Mouse (Mus musculus): ENCODE results near the gene Gdf15. TPM values are rescaled to one million over a fixed set of nuclear protein-coding genes. Genes with fewer than 3 reads are reported as not detected.

The Gdf15 gene
- polyA plus RNA-seq, 1 experiment from 2014 or later = 0.14 TPM

- 72% methylated on average over 1 of the region's 1 CpGs for WGBS
- Histone ChIP-seq H3K27ac (replicated peaks) (peak overlapping the region; percentile 81; the same call in 1 of the 2 replicates), H3K4me3 (no peak overlapping the region), H3K27me3 (replicated peaks; ENCODE audit: low read depth, poor library complexity, severe bottlenecking) (no peaks in the 10 kb centered on the region), H3K4me1 (peaks cover 60% of the 10 kb centered on the region), H3K36me3 (replicated peaks) (peaks cover 78% of the 10 kb centered on the region), H3K9me3 (no peaks in the 10 kb centered on the region)
- no peak for DNase-seq (ENCODE audit: low spot score)
Observed at GRCm38 (mm10) chr8:70654121-70654520, 21.9 kb upstream of the Gdf15 start.

GRCm38 (mm10) chr8:70653226-70653625 is 21.0 kb upstream of the Gdf15 start:
- 67% methylated on average over 2 of the region's 2 CpGs for WGBS
- Histone ChIP-seq H3K36me3 (replicated peaks) (peaks cover 87% of the 10 kb centered on the region), H3K27ac (replicated peaks) (no peak overlapping the region), H3K4me3 (no peak overlapping the region), H3K4me1 (peaks cover 60% of the 10 kb centered on the region), H3K27me3 (replicated peaks; ENCODE audit: low read depth, poor library complexity, severe bottlenecking) (no peaks in the 10 kb centered on the region), H3K9me3 (no peaks in the 10 kb centered on the region)
- DNase-seq (ENCODE audit: low spot score) = peak; percentile 67

GRCm38 (mm10) chr8:70650351-70650750 is 18.1 kb upstream of the Gdf15 start:
- no peak for DNase-seq (ENCODE audit: low spot score)
- no peaks in the 10 kb centered on the region for H3K27me3 ChIP-seq (replicated peaks; ENCODE audit: low read depth, poor library complexity, severe bottlenecking)
- 93% methylated on average over 17 of the region's 17 CpGs for WGBS
- H3K36me3 ChIP-seq (replicated peaks) = peaks cover 65% of the 10 kb centered on the region
- peaks cover 62% of the 10 kb centered on the region for H3K4me1 ChIP-seq
- H3K9me3 ChIP-seq = no peaks in the 10 kb centered on the region
- H3K4me3 ChIP-seq = no peak overlapping the region
- H3K27ac ChIP-seq (replicated peaks) = no peak overlapping the region

GRCm38 (mm10) chr8:70649324-70649723 is 17.1 kb upstream of the Gdf15 start:
- H3K9me3 ChIP-seq = no peaks in the 10 kb centered on the region
- H3K27me3 ChIP-seq (replicated peaks; ENCODE audit: low read depth, poor library complexity, severe bottlenecking) = no peaks in the 10 kb centered on the region
- H3K27ac ChIP-seq (replicated peaks) = peak overlapping the region; percentile 49
- DNase-seq (ENCODE audit: low spot score) = no peak
- peaks cover 60% of the 10 kb centered on the region for H3K4me1 ChIP-seq
- 89% methylated on average over 4 of the region's 4 CpGs for WGBS
- no peak overlapping the region for H3K4me3 ChIP-seq
- peaks cover 54% of the 10 kb centered on the region for H3K36me3 ChIP-seq (replicated peaks)

DNA sequence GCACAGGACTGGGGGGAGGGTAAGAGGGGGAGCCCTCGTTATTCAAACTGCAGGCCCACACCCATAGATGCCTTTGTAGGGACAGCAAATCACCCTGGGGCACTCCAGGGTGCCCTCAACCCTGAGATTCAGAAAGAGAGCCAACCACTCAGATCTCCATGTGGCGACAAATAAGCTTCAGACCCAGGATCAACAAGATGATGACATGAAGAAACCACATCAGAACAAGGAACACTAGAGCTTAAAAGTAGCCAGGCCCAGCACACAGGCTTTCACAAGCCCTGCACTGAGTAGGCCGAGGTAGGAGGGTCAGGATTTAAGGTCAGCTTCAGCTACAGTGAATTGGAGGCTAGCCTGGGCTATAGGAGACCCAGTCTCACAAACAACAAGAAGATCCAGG is 16.7 kb upstream of the Gdf15 start:
- Histone ChIP-seq H3K27me3 (replicated peaks; ENCODE audit: low read depth, poor library complexity, severe bottlenecking) (no peaks in the 10 kb centered on the region), H3K27ac (replicated peaks) (peak overlapping the region; percentile 49), H3K4me3 (no peak overlapping the region), H3K9me3 (no peaks in the 10 kb centered on the region), H3K36me3 (replicated peaks) (peaks cover 51% of the 10 kb centered on the region), H3K4me1 (peaks cover 60% of the 10 kb centered on the region)
- DNase-seq (ENCODE audit: low spot score) = no peak
- WGBS = 67% methylated on average over 3 of the region's 3 CpGs

DNA sequence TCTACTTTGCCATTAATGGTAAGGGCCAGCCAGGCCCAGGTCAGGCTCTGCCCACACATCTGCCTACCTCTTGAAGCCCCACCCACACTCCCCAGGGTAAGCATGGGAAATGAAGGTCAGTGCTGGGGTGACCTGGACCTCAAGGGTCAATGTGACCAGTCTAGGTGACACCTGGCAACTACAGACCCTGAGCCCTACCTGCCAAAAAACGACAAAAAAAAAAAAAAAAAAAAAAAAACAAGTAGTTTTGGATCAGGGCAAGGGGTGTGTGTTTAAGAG is 15.8 kb upstream of the Gdf15 start:
- Histone ChIP-seq H3K4me1 (peaks cover 60% of the 10 kb centered on the region), H3K27ac (replicated peaks) (peak overlapping the region; percentile 79), H3K27me3 (replicated peaks; ENCODE audit: low read depth, poor library complexity, severe bottlenecking) (no peaks in the 10 kb centered on the region), H3K9me3 (no peaks in the 10 kb centered on the region), H3K4me3 (no peak overlapping the region), H3K36me3 (replicated peaks) (peaks cover 45% of the 10 kb centered on the region)
- no peak for DNase-seq (ENCODE audit: low spot score)
- whole genome bisulfite sequencing = 23% methylated on average over 1 of the region's 1 CpGs

GRCm38 (mm10) chr8:70647343-70648163 is 15.3 kb upstream of the Gdf15 start:
- Histone ChIP-seq H3K4me3 (peak overlapping the region; percentile 30; the same call in 1 of the 2 replicates), H3K27ac (replicated peaks) (peak overlapping the region; percentile 79), H3K27me3 (replicated peaks; ENCODE audit: low read depth, poor library complexity, severe bottlenecking) (no peaks in the 10 kb centered on the region), H3K9me3 (no peaks in the 10 kb centered on the region), H3K4me1 (peaks cover 59% of the 10 kb centered on the region), H3K36me3 (replicated peaks) (peaks cover 43% of the 10 kb centered on the region)
- 48% methylated on average over 8 of the region's 8 CpGs for WGBS
- DNase-seq (ENCODE audit: low spot score) = peak; percentile 68

DNA sequence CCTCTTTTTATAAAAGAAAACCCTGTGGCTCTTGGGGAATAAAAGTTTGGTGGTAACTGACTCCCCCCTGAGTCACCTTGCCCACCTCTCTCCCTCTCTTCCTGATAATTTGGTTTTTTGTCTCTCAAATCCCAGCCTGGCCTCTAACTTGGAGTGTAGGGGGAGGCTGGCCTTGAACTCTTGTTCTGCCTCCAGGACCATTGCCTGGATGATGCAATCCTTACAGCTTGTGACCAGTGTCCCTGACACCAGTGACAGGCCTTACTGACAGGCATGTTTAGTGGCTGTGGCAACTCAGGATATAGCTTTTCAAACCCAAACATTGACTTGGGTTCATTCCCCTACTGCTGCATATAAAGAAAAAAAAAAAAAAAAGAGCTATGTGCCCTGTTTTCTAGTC is 14.5 kb upstream of the Gdf15 start:
- peaks cover 55% of the 10 kb centered on the region for H3K4me1 ChIP-seq
- H3K36me3 ChIP-seq (replicated peaks) = peaks cover 35% of the 10 kb centered on the region
- peak overlapping the region; percentile 79 for H3K27ac ChIP-seq (replicated peaks)
- DNase-seq (ENCODE audit: low spot score) = no peak
- no peaks in the 10 kb centered on the region for H3K9me3 ChIP-seq
- no peak overlapping the region for H3K4me3 ChIP-seq
- H3K27me3 ChIP-seq (replicated peaks; ENCODE audit: low read depth, poor library complexity, severe bottlenecking) = no peaks in the 10 kb centered on the region

GRCm38 (mm10) chr8:70646369-70646768 is 14.1 kb upstream of the Gdf15 start:
- H3K4me1 ChIP-seq = peaks cover 55% of the 10 kb centered on the region
- no peak overlapping the region for H3K4me3 ChIP-seq
- WGBS = 75% methylated on average over 6 of the region's 6 CpGs
- H3K36me3 ChIP-seq (replicated peaks) = peaks cover 31% of the 10 kb centered on the region
- no peaks in the 10 kb centered on the region for H3K27me3 ChIP-seq (replicated peaks; ENCODE audit: low read depth, poor library complexity, severe bottlenecking)
- DNase-seq (ENCODE audit: low spot score) = no peak
- H3K27ac ChIP-seq (replicated peaks) = peak overlapping the region; percentile 79
- no peaks in the 10 kb centered on the region for H3K9me3 ChIP-seq

- peaks cover 24% of the 10 kb centered on the region for H3K36me3 ChIP-seq (replicated peaks)
- H3K4me3 ChIP-seq = no peak overlapping the region
- H3K4me1 ChIP-seq = peaks cover 55% of the 10 kb centered on the region
- 63% methylated on average over 17 of the region's 17 CpGs for WGBS
- DNase-seq (ENCODE audit: low spot score) = no peak
- peak overlapping the region; percentile 48; the same call in 1 of the 2 replicates for H3K27ac ChIP-seq (replicated peaks)
- H3K27me3 ChIP-seq (replicated peaks; ENCODE audit: low read depth, poor library complexity, severe bottlenecking) = no peaks in the 10 kb centered on the region
- no peaks in the 10 kb centered on the region for H3K9me3 ChIP-seq
Observed at GRCm38 (mm10) chr8:70645501-70646224, 13.4 kb upstream of the Gdf15 start.

DNA sequence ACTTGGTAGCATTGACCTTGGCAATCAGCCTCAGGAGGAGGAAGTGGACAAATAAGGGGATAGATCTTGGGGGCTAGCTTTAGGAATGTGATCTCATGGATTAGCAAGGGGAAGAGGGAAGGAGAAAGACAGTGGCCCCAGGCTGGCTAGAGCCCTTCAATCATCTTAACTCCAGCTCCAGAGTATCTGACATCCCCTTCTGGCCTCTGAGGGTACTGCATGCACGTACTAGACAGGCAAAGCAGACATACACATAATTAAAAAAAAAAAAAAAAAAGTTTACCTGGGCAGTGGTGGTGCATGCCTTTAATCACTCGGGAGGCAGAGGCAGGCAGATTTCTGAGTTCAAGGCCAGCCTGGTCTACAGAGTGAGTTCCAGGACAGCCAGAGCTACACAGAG is 11.8 kb upstream of the Gdf15 start:
- Histone ChIP-seq H3K9me3 (no peaks in the 10 kb centered on the region), H3K36me3 (replicated peaks) (peaks cover 8% of the 10 kb centered on the region), H3K27me3 (replicated peaks; ENCODE audit: low read depth, poor library complexity, severe bottlenecking) (no peaks in the 10 kb centered on the region), H3K4me3 (no peak overlapping the region), H3K27ac (replicated peaks) (no peak overlapping the region), H3K4me1 (peaks cover 46% of the 10 kb centered on the region)
- WGBS = 76% methylated on average over 2 of the region's 2 CpGs
- DNase-seq (ENCODE audit: low spot score) = no peak

- Histone ChIP-seq H3K36me3 (replicated peaks) (no peaks in the 10 kb centered on the region), H3K4me3 (no peak overlapping the region), H3K4me1 (peaks cover 36% of the 10 kb centered on the region), H3K27me3 (replicated peaks; ENCODE audit: low read depth, poor library complexity, severe bottlenecking) (no peaks in the 10 kb centered on the region), H3K9me3 (no peaks in the 10 kb centered on the region), H3K27ac (replicated peaks) (no peak overlapping the region)
- WGBS = 64% methylated on average over 3 of the region's 3 CpGs
- DNase-seq (ENCODE audit: low spot score) = no peak
Observed at GRCm38 (mm10) chr8:70643019-70643418, 10.8 kb upstream of the Gdf15 start.

GRCm38 (mm10) chr8:70638752-70639151 is 6.5 kb upstream of the Gdf15 start:
- Histone ChIP-seq H3K4me3 (no peak overlapping the region), H3K4me1 (peaks cover 21% of the 10 kb centered on the region), H3K9me3 (no peaks in the 10 kb centered on the region), H3K36me3 (replicated peaks) (no peaks in the 10 kb centered on the region), H3K27ac (replicated peaks) (no peak overlapping the region), H3K27me3 (replicated peaks; ENCODE audit: low read depth, poor library complexity, severe bottlenecking) (0 out of 2 replicates have a peak, but pooled peaks cover 3% of the 10 kb centered on the region)
- no peak for DNase-seq (ENCODE audit: low spot score)
- 79% methylated on average over 9 of the region's 9 CpGs for WGBS
